Mouse (Mus musculus): ENCODE measurements around the gene Stat3.

The Stat3 gene

DNA sequence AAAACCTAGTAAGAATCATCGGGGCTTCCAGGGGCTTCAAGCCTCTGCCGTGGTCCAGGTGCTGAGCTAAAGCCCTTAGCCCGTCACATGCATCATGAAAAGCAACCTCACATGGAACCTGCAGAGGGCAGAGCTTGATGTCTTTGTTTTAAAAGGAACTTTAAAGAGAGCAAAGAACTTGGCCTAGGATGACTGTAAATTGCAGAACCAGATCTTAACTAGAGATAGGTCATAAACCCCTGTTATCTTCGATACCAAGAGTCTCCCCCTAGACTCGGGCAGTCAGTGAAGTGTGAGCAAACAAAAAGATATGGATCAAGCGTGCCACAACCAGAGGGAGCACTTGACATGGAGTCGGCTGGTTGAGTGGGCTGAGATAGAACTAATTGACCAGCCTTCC lies 73.7 kb downstream of the Stat3 start:
- in situ Hi-C loops (cut with MboI; ENCODE audit: unreplicated experiment in 2 of 2): loop anchor here (10.0 to 25.0 kb wide), 2 partner anchors 103 to 151 kb away; partner anchors contain the start of genes Ghdc (in 1 of the 2), Hcrt (in 1 of the 2), Hspb9 (in 1 of the 2) and Kat2a (in 1 of the 2)

DNA sequence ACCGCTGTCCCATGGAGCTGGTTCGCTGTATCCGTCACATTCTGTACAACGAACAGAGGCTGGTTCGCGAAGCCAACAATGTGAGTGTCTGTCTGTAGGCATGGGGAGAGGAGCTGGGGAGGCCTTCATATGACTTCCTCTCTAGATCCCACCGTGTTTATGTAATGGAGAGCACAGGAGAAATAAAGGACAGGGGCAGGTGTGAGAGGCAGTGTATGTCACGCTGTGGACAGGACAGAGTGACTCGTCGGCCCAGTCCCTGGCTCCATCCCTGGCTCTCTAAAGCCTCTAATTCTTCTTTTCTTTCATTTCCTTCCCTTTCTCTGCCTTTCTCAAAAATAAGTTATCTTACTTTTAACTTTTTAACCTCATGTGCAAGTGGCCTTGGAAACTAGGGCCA lies 76.2 kb downstream of the Stat3 start:
- in situ Hi-C loops (cut with MboI; ENCODE audit: unreplicated experiment in 2 of 2): loop anchor here (10.0 to 25.0 kb wide), 2 partner anchors 101 to 148 kb away; partner anchors contain the start of genes Ghdc (in 1 of the 2), Hcrt (in 1 of the 2), Hspb9 (in 1 of the 2) and Kat2a (in 1 of the 2)

DNA sequence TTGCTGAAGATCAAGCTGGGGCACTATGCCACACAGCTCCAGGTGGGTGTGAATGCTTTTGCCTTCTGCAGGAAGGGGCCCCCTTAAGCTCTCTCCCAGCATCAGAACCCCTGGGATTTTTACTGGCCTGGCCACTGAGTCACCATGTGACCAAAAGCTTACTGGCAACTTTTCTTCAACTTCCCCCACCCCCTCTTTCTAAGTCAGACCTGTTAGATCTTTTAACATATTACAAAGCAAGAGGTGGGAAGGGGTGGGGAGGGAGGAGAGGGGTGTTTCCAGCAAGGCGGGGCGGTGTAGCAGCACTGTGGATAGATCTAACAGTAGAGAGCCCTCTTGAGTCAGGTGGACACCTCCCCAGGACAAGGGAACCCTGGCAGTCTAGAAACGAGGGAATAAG lies 77.5 kb downstream of the Stat3 start:
- in situ Hi-C loops (cut with MboI; ENCODE audit: unreplicated experiment in 2 of 2): loop anchor here (10.0 to 25.0 kb wide), 2 partner anchors 100 to 147 kb away; partner anchors contain the start of genes Ghdc (in 1 of the 2), Hcrt (in 1 of the 2), Hspb9 (in 1 of the 2) and Kat2a (in 1 of the 2)

DNA sequence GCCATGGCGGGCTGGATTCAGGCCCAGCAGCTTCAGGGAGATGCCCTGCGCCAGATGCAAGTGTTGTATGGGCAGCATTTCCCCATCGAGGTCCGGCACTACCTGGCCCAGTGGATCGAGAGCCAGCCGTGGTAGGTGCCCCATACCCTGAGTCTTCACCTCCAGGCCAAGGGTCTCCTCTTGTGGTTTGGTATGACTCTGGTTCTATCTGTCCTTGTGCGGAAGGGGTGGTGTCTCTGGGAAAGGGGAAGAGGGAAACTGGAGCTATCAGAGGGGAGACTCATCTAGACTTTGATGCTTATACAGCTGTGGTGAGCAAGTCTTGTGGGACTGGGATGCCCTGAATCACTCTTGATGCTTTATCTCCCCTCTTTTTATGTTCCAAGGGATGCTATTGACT lies 78.0 kb downstream of the Stat3 start:
- in situ Hi-C loops (cut with MboI; ENCODE audit: unreplicated experiment in 2 of 2): loop anchor here (10.0 to 25.0 kb wide), 2 partner anchors 99 to 147 kb away; partner anchors contain the start of genes Ghdc (in 1 of the 2), Hcrt (in 1 of the 2), Hspb9 (in 1 of the 2) and Kat2a (in 1 of the 2)

DNA sequence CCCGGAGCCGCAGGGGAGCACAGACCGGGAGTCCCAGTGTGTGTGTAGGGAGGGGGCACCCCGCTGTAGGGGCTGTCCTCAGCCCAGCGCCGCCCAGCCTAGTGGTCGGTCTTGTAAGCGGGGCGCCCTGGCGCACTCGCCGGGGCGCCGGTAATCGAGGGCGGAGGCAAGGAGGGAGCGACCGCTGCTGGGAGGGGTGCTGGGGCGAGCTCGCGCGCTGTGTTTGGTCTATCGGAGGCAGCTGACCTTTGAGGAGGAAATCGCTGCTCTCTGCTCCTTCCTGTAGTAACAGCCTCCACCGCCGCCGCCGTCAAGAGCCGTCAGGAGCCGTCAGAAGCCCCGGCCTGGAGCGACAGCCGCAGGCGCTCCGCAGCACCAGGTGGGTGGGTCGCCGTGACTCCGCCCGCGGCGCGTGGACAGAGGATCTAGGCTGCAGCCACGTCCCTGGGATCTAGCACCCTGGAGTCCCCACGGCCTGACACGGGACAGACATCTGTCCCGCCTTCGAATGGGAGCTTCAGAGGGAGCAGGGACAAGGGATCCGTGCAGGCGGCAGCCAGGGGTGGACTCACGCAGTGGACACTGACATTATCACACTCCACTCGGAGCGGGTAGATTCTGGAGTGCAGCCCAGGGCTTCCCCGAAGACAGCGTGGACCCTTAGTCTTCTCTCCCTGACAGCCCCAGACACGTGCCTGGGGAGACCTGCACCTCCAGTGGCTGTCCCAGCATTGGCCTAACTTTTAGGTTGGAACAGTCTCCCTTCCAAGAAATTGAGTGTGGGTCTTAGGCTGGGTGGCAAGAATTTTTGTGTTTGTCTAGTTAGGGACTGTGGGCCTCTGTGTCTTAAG lies 78.9 kb downstream of the Stat3 start:
- in situ Hi-C loops (cut with MboI; ENCODE audit: unreplicated experiment in 2 of 2): loop anchor here (10.0 to 25.0 kb wide), 2 partner anchors 98 to 146 kb away; partner anchors contain the start of genes Ghdc (in 1 of the 2), Hcrt (in 1 of the 2), Hspb9 (in 1 of the 2) and Kat2a (in 1 of the 2)

DNA sequence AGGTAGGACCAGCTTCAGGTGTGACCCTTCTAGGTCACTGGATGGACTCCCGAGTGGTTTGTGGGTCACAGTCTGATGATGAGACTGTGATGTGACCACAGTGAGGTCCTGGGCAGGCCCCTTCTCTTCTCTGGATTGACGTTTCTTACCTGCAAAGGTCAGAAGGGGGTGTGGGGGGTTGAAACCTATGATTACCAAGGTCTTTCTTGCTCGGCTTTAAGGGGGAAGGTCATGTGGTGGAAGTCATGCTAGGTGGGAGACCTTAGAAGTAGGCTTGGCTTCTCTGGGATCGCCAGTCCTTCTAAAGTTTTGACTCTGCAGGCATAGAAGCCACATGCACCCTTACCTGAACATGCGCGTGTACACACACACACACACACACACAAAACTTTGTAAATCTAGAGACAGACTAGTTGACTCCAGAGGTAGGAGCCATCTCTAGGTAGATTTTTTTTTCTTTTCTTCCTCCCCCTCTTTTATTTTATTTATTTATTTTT lies 79.7 kb downstream of the Stat3 start:
- in situ Hi-C loops (cut with MboI; ENCODE audit: unreplicated experiment in 2 of 2): loop anchor here (10.0 to 25.0 kb wide), 2 partner anchors 97 to 145 kb away; partner anchors contain the start of genes Ghdc (in 1 of the 2), Hcrt (in 1 of the 2), Hspb9 (in 1 of the 2) and Kat2a (in 1 of the 2)

DNA sequence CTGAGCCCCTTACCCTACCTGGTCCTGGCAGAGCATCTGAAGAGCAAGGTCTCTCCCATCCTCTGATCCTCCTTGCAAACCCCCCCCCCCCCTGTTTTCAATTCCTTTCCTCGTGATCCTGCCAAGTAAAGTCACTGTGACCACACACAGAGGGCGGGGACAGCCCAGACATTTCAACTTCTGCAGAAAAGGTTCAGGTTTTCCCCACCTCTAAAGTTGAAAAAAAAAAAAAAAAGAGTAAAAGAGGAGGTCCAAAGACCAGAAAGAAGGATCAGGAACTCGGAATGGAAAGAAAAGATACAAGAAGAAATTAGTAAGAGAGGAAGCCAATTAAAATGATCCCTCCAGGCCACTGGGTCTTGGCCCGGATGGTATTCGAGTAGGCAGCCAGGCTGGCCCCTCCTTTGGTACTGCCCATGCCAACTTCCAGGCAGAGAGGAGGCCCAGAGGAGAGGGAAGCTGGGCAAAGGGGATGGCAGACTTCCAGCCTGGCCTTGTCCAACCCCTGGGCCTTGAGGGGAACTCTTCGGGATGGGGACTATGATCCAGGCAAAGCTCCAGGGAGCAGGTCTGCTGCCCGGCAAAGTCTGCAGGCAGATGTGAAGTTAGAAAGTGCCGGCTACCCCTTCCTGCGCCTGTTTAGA lies 80.3 kb downstream of the Stat3 start, which contains the start of gene Stat5a:
Gene Stat5a, plus strand, starts transcription at position 417 of the 644 bp plus-strand sequence.
- in situ Hi-C loops (cut with MboI; ENCODE audit: unreplicated experiment in 2 of 2): loop anchor here in 1 of 2 experiments (25.0 kb wide), 1 partner anchor 97 kb away; the partner anchor contains the start of genes Ghdc, Hcrt and Kcnh4

DNA sequence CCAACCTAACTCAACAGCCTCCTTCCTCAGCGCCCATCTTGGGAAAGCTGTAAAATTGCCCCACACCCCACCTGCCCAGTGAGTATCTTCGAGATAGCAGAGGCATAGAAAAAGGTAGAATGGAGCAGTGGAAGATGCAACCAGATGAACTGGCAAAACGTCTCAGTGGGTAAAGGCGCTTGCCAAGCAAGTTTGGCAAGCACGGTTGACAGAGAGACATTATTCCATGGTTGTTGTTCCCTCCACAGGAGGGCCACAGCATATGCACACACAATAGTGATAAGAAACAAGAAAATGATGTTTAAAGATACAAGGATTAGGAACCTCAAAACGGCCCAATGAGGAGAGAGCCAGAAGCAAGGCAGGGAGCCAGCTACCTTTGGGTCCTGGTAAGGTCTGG lies 81.4 kb downstream of the Stat3 start:
- in situ Hi-C loops (cut with MboI; ENCODE audit: unreplicated experiment in 2 of 2): loop anchor here in 1 of 2 experiments (25.0 kb wide), 1 partner anchor 96 kb away; the partner anchor contains the start of genes Ghdc, Hcrt and Kcnh4

DNA sequence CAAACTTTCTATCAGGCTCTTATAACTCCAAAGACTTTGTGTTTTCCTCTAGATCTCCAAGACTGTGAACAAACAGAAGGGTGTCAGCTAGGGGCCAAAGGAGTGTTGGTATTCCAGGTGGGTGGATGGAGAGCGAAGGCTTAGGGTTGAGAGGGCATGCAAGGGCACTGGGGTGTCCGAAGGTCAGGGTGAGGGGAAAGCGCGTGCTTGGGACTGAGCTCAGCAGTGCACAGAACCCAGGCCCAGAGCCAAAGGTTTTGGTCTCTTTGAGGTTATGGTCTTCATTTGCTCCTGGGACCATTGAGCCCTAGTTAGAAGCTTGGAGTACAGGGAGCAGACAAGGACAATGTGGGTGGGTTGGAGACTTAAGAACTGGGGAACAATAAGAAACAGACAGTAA lies 84.2 kb downstream of the Stat3 start:
- in situ Hi-C loops (cut with MboI; ENCODE audit: unreplicated experiment in 2 of 2): loop anchor here in 1 of 2 experiments (25.0 kb wide), 1 partner anchor 93 kb away; the partner anchor contains the start of genes Ghdc, Hcrt and Kcnh4

DNA sequence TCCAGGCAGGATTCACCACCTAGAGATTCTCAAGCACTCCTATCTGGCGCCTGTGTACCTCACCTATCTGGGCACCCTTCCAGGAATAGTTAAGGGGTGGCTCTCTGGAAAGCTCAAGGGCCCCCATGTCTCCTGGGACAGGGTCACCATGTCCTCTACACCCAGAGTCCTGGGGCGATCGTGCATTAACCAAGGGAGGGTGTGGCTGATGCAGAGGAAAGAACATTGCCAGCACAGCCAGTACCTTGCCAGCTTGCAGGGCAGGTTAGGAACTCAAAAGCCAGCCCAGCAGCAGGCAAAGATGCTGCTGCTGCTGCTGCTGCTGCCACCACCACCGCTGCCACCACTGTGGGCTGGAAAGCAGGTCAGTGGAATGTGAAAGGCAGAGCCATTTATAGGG lies 85.1 kb downstream of the Stat3 start:
- in situ Hi-C loops (cut with MboI; ENCODE audit: unreplicated experiment in 2 of 2): loop anchor here in 1 of 2 experiments (5.0 to 25.0 kb wide), 2 partner anchors 47 to 92 kb away; partner anchors contain the start of genes Ghdc, Hcrt and Kcnh4

DNA sequence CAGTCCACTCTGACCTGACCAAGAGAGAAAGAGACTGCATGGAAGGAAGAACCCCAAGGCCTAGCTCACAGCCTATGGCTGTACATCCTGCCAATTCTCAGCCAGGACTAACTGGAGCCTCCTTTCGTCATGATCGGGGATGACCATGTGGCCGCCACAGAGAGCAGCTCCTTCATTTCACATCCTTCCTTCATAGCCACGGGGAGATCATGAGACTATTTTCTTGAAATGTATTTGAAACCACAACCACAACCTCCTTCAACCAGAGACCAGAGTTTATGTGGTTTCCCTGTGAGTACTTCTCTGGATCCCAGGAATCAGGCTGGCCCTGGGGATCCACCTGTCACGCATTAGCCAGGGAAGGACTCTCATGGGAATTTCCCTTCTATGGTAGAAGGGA lies 86.3 kb downstream of the Stat3 start:
- in situ Hi-C loops (cut with MboI; ENCODE audit: unreplicated experiment in 2 of 2): loop anchor here in 1 of 2 experiments (5.0 to 25.0 kb wide), 2 partner anchors 46 to 91 kb away; partner anchors contain the start of genes Ghdc, Hcrt and Kcnh4

DNA sequence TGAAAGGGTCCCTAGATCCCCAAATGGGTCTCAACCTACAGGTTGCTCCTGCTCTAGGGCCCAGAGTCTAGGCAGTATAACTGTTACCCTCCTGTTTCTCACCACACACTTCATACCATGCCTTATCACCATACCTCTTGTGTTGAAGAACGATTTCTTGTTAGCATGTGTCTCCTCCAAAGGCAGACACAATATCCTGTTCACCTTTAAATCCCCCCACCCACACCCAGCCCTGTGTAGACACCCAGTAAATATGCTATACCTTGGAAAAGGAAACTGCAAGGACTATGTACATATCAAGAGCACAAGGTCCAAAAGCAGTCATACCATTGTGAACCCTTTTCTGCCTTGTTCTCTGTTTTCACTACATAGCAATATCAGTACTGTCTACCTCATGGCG lies 87.3 kb downstream of the Stat3 start:
- in situ Hi-C loops (cut with MboI; ENCODE audit: unreplicated experiment in 2 of 2): loop anchor here in 1 of 2 experiments (5.0 to 25.0 kb wide), 2 partner anchors 45 to 90 kb away; partner anchors contain the start of genes Ghdc, Hcrt and Kcnh4

DNA sequence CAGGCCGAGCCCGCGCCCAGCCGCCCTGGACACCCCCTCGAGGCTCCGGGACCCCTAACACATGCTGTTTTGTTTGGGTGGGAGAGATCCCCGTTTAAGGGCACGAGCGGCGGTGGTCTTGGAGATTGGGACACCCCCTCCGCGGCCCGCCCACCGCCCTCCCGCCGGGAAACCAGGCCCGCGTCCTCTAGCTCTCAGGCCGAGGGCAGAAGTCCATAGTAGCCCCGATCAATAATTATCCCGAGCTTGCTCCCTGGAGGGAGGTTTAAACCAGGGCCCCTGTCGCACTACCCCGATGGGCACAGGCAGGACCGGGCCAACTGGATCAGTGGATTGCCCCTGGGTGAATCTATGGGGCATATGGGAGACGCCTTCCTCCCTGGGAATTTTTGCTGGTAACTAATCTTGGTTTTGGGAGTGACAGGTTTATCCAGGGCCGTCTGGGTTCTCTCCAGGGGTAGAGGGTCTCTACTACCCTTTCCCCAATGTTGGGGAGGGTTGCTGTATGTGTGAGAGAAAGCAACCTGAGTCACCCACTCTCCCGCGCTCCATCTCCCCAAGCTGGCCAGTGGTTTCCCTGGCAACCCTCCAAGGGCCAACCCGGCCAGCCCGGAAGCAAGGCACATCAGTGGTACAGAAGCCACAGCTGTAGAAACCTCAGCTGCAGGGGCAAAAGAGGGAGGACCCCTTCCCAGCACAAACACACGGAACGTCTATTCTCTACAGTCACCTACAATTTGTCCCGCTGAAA lies 88.4 kb downstream of the Stat3 start:
- in situ Hi-C loops (cut with MboI; ENCODE audit: unreplicated experiment in 2 of 2): loop anchor here in 1 of 2 experiments (5.0 to 25.0 kb wide), 2 partner anchors 44 to 89 kb away; partner anchors contain the start of genes Ghdc, Hcrt and Kcnh4

DNA sequence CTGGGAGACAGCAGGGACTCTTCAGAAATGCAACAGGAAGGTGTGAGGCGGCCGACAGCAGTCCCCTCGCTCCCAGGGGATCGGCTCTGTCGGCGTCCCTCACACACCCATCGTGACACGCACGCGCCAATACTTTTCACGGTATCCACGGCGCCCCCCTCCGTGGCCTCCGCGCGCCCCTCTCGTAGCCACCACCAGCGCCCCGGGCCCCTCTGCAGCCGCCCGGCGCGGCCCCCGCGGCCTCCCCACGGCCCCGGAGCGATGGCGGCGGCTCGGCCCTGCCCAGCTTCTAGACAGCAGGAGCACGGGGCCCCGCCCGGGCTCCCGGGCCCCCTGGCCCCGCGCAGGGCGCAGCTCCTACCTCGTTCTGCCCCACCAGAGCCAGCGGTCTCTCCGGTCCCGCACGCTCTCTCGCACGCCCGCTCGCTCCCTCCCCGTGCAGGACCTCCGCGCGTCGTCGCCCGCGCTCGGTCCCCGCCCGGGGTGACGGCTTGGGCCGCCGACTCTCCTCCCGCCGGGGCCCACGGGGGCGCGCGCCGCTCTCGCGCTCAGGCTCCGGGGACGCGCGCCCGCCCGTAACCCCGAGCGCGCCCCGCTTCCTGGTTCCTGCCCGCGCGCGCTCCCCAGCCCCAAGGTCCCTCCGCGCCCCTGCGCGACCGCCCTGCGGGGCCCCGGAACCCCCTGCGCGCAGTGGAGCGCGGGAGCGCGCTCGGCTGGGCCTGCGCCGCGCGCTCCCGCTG lies 89.1 kb downstream of the Stat3 start, which contains the start of gene Stat5b:
Gene Stat5b, minus strand, starts transcription at position 687 of the 740 bp plus-strand sequence.
- in situ Hi-C loops (cut with MboI; ENCODE audit: unreplicated experiment in 2 of 2): loop anchor here in 1 of 2 experiments (5.0 to 25.0 kb wide), 2 partner anchors 43 to 88 kb away; partner anchors contain the start of genes Ghdc, Hcrt and Kcnh4

DNA sequence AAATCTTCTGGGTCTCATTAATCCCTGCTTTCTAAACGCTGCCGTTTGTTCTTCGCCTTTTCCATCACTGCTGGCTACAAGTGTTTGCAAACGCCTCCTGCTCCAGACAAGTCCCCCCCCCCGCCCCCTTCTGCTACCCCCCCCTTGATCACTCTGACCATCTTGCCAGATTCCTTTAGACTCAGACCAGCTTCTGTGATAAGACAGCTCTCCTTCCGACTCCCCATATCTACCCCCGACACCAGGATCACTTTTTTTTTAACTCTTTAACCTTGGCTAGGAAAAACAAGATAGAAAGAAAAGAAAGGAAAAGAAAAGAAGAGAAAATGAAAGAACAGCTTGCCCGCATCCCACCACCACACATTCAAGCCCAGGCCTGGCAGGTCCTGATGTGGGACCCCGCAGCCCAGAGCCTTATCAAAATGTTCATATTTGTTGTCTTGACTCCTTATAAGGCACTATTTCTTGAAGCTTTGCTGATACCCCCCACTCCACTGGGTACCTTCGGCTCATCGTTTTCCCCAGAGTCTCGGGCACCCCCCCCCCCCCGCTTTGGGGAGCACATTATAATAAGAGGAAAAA lies 89.8 kb downstream of the Stat3 start:
- in situ Hi-C loops (cut with MboI; ENCODE audit: unreplicated experiment in 2 of 2): loop anchor here in 1 of 2 experiments (5.0 to 25.0 kb wide), 2 partner anchors 42 to 87 kb away; partner anchors contain the start of genes Ghdc, Hcrt and Kcnh4

DNA sequence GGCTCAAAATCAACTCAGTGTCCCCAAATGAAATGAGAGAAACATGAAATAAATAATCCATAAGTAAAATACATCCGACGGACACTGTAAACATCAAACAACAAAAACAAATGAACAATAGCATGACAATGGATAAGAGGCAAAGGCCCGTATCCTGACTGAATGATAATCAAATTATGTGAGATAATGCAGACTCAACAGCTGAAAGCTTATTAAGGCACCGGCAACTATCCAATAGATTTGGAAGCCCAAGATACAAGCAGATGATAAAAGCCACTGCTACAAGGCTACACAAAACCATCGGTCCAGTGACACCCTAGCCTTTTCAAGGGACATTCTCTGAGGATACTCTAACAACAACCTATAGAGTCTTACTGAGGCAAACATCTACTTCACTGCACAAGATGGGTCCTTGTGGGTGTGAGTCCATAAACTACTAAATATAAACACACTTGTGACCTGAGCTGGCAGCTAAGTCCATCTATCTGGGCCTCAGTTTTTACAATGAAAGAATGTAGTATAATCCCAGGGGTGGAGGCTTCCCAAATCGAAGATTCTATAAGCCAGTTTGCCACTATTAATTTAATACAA lies 90.5 kb downstream of the Stat3 start:
- in situ Hi-C loops (cut with MboI; ENCODE audit: unreplicated experiment in 2 of 2): no loop called here

DNA sequence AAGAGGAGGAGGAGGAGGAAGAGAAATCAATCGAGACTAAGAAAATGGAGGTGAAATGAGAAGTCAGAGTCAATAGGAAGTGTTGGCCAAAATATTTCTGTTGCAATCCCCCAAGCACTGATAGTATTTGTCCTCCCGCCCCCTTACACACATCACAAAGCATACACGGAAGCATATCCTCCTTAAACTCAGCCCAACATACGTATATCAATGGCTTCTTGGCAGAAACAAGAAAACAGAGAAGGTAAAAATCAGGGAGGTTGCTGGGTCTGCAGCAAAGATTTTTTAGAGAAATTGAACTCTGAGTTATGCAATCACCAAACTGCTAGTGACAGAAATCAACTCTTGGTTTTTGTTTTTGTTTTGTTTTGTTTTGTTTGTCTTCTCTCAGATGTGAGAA lies 91.3 kb downstream of the Stat3 start:
- in situ Hi-C loops (cut with MboI; ENCODE audit: unreplicated experiment in 2 of 2): no loop called here
